Mouse (Mus musculus): ENCODE measurements around the gene Gm4881.

GRCm38 (mm10) chr7:24877588-24877987 is 66.7 kb downstream of the Gm4881 start:
- TF ChIP-seq CEBPB (IDR thresholded peaks at IDR 0.05; ENCODE audit: low read depth) (no peak), CTCF (IDR thresholded peaks at IDR 0.05; ENCODE audit: control insufficient read depth, insufficient read depth, insufficient read length) (no peak), MAX (IDR thresholded peaks at IDR 0.05) (no peak), USF1 (IDR thresholded peaks at IDR 0.05; ENCODE audit: low read depth) (no peak), MYOG (IDR thresholded peaks at IDR 0.05; ENCODE audit: control insufficient read depth, extremely low read depth, insufficient read length) (no peak), MYOD1 (IDR thresholded peaks at IDR 0.05; ENCODE audit: control insufficient read depth, insufficient read length, low read depth) (no peak), FOSL1 (IDR thresholded peaks at IDR 0.05; ENCODE audit: insufficient read depth, low read length, poor library complexity, severe bottlenecking) (no peak)
